Mouse (Mus musculus) thymus, postnatal 10 days (tissue): ENCODE measurements around the gene Edem3.

ENCODE experiments used
- DNase-seq, 2 experiments: peaks; one replicate each; pipeline ENCODE4 v3.0.0; 2021; ENCODE audit warnings: low spot score in 2 of 2

Edem3 gene

DNA sequence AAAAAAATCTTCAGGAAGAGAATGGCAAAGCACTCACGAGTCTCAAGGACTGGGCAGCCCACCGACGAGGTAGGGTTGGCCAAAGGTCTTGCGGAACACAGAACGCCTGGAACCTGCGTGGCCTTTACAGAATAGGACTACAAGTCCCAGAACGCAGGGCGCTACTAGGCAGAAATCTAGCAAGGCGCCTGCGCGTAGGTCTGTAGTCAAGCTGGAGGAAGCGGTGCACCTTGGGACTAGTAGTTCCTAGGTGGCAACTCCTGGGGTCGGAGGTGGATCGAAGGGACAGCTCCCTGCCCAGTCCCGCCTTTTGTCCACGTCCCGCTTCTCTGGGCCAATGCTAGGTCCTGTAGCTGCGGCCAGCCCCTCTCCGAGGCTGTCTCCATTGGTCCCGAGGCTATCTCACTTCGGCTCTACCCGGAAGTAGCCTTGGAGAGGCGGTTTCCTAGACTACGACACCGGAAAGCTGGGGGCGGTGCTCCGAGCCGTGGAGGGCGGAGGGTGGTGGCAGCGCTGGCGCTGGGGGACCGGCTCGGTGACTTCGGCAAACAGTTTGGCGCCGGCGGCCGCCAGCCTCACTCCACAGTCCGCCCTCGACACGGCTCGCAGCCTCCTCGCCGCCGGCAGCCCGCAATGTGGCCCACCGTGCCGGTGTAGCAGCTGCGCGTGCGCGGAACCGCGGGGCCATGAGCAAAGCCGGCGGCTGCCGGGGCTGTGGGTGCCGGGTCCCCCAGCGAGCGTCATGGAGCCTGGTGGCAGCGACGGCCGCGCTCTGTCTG, at the start of gene Edem3:
Edem3 (plus strand) TSS at position 491 of the 779 bp plus-strand sequence.
- peak; percentile 91 to 93 for DNase-seq

GRCm38 (mm10) chr1:151705723-151706396, 49.3 kb upstream of the Edem3 start:
- DNase-seq, result peak; percentile 45 to 83

- DNase-seq, result no peak
These were observed 48.8 kb upstream of the Edem3 start for GRCm38 (mm10) chr1:151706397-151706752.

DNA sequence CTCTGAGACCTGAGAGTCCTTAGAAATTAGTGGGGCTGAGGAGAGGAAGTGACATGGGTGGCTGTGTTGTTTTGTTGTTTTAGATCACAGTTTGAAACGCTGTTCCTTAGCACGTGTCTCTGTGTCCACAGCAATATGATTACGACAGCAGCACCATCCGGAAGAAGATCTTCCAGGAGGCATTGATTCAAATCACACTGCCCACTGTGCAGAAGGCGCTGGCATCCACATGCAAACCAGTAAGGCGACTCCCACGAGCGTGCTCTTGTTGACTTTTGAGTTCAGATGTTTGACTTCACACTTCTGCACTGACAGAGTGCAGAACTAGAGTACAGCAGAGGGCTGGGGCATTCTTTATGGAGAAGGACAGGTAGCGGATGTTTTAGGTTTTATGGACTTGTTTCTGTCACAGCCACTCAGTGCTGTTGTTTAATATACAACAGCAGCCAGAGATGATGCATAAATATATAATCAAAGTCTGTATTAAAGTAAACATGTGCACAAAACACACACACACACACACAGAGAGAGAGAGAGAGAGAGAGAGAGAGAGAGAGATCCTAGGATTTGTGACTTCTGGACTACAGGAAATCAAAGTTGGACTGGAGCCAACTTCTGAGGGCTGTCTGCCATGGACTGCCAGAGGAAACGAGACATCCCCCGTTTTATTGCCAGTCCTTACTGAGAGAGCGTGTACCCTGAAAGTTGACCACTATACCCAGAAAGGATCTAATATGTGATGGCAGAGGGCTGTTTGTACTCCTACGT, 46.0 kb upstream of the Edem3 start:
- DNase-seq, result no peak

- no peak for DNase-seq
These were observed 45.5 kb upstream of the Edem3 start for GRCm38 (mm10) chr1:151709734-151710022.

- no peak for DNase-seq
These were observed 44.6 kb upstream of the Edem3 start for GRCm38 (mm10) chr1:151710424-151711055.

GRCm38 (mm10) chr1:151711062-151711461, 44.1 kb upstream of the Edem3 start:
- no peak for DNase-seq

DNA sequence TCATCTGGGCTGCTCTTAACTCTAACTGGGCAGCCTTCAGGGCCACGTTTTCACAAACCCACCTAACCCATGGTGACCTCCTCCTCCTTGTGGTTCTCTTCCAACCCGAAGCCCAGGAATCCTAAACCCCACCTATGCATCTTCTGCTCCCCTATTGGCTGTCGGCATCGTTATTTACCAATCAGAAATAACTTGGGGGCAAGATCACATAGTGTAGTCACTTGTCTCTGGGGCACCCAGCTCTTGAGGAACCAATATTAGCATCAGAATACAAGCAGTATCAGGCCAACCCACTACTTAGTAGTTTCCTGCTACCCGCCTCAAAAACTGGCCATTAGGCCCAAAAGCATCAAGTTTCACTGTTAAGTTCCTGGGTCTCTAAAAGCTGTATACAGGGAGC, 42.5 kb upstream of the Edem3 start:
- no peak for DNase-seq

- DNase-seq, result no peak
These were observed 41.5 kb upstream of the Edem3 start for GRCm38 (mm10) chr1:151713622-151714021.

GRCm38 (mm10) chr1:151716024-151716710, 39.0 kb upstream of the Edem3 start:
- DNase-seq, result no peak

GRCm38 (mm10) chr1:151717624-151718023, 37.5 kb upstream of the Edem3 start:
- no peak for DNase-seq

- no peak for DNase-seq
These were observed 36.6 kb upstream of the Edem3 start for GRCm38 (mm10) chr1:151718575-151718974.

GRCm38 (mm10) chr1:151719911-151720310, 35.3 kb upstream of the Edem3 start:
- no peak for DNase-seq

- DNase-seq, result no peak
These were observed 34.6 kb upstream of the Edem3 start for GRCm38 (mm10) chr1:151720566-151720965.

DNA sequence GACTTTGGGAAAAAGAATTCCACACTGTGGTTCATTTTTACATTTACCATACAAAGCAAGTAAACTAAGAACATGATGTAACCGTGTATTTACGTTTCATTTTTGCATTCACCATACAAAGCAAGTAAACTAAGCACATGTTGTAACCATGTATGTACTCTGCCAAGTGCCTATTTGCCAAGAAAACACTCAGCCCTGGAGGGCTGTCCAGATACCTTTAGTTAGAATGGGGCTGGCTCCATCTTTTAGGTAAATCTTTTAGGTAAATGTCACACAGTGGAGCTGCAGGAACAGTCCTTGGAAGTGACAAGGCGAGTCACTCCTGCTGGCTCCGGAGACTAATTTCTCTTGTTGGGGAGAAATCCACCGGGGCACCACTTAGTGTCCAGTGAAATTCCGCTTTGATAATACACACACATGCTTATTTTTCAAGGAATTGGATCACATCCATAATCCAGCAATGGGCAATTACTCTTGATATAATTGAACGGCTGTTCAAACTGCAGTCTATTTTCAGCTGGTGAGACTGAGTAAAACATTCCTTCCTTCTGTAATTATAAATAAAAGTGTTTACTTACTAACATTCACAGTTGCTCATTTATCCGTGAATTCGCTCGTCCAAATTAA, 33.7 kb upstream of the Edem3 start:
- DNase-seq, result no peak

- no peak for DNase-seq
These were observed 31.4 kb upstream of the Edem3 start for GRCm38 (mm10) chr1:151723771-151724170.

DNA sequence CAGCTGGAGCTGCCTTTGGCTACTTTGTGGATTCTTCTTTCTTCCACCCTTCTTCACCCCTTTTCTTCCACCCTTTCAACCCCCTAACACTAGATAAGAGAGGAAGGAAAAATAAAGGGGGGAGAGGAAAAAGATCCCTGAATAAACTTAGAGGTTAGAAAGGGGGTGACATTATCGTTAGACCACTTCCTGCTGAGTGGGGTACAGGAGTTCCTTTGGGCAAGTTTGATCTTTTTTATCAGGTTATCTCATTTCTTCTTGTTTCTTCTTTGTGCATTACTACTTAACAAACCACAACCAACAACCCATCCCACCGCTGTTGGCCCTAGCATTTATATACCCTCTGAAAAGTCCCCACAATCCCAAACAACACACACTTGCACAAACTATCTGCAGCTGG, 29.6 kb upstream of the Edem3 start:
- DNase-seq, result no peak

GRCm38 (mm10) chr1:151726358-151726757, 28.8 kb upstream of the Edem3 start:
- no peak for DNase-seq

- no peak for DNase-seq
These were observed 27.0 kb upstream of the Edem3 start for GRCm38 (mm10) chr1:151728141-151728540.

DNA sequence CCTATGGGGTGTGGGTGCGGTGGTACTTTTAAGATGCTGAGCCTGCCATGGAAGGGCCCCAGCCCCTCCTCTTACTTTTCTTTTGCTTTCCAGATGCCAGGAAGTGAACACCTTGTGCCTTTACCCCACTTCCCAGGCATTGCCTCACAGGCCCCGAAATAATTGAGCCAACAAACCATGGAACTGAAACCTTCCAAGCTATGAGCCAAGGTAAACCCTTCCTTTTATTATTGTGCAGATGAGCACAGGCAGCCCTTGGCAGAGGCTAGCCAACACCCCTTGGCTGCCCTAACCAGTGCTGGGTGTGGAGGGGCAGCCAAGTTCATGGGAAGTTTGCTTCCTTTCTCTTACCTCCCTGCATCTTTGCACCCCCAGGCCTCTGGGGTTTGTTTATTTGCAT, 18.0 kb upstream of the Edem3 start:
- no peak for DNase-seq

- DNase-seq, result no peak
These were observed 14.0 kb upstream of the Edem3 start for GRCm38 (mm10) chr1:151741199-151741621.
